Mouse (Mus musculus): ENCODE results near the gene Aifm1. TPM values are rescaled to one million over a fixed set of nuclear protein-coding genes. Genes with fewer than 3 reads are reported as not detected.

Gene Aifm1
- polyA plus RNA-seq, 2 experiments: 34.6 to 51.4 TPM

DNA sequence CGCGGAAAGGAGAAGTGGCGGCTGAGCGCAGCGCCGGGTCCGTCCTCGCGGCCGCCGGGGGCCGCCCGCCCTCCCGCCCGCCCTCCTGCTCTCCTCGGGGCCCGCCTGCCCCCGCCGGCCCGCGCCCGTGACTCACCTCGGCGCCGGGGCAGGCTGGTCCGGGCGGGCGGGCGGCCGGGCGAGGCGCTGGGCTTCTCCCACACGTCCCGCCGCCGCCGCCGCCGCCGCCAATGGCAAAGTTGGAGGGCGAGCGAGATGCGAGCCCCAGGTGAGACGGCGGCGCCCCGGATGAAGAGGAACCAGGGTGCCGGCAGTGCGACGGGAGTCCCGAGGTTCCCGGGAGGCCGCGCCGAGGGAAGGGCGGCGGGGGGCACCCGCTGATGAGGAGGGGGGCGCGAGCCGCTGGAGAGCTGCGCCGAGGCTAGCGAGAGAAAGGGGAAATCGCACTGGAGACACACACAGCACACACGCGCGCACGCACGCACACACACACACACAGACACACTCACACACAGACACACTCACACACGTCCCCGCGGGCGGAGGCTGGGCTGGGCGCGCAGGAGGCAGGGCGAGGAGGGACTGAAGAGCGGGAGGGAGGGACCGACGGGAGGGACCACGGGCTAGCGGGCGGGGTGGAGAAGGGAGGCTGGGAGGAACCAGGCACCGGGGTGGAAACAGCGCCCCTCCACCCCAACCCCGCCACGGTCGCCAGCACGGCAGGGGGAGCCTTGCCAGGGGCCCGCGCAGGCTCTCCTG is 59.4 kb downstream of the Aifm1 start:
- H3K27ac ChIP-seq: no peak overlapping the region

DNA sequence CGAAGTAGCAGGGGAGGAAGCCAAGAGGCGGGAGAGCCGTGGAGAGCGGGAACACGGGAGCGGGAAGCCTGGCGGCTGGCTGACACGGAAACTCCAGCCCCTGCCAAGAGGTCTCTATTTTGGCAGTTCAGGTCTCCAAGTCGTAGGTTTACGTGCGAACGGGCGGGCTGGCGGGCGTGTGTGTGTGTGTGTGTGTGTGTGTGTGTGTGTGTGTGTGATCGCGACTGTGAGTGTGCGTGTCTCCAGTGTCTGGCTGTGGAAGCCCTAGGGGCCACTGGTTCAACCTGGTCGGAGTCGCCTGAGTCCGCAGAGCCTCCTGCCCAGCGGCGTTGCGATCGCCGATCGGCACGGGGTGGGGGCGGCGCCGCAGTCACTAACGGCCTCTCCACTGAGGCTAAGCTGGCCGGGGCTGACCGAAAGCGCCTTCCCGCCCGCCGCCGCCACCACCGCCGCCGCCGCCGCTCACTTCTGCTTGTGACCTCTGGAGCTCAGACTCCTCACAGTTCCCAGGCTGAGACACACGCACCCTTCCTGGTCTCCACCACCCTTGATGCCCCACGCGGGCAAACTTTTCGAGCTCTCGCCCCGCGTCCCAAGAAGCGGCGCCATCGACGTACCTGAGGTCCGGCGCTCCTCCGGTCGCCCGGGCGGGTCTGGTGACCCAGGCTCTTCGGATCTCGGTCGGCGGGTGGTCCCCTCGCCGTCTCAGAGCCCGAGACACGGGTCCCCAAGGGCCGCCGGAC is 60.3 kb downstream of the Aifm1 start:
- Histone ChIP-seq H3K4me3 (ENCODE audit: insufficient read depth in 1 of 2, low read depth in 2 of 2, low read length in 2 of 2) (peak overlapping the region; percentile 63 to 67), H3K9ac (replicated peaks) (peak overlapping the region; percentile 61), H3K36me3 (replicated peaks; ENCODE audit: control insufficient read depth, insufficient read depth, low read depth) (no peaks in the 10 kb centered on the region), H3K27me3 (ENCODE audit: control insufficient read depth, insufficient read depth, low read length) (no peaks in the 10 kb centered on the region), H3K4me2 (ENCODE audit: low read depth) (peak overlapping the region; percentile 73), H3K27ac (no peak overlapping the region), H3K9me3 (ENCODE audit: control insufficient read depth, low read length) (no peaks in the 10 kb centered on the region), H3K4me1 (replicated peaks; ENCODE audit: control insufficient read depth in 2 of 2, insufficient read depth in 2 of 2, low read length in 1 of 2) (peaks cover 0 to 9% of the 10 kb centered on the region in 2 experiments; a peak in 3 of 4 replicates)
- TF ChIP-seq EP300 (IDR thresholded peaks at IDR 0.05; ENCODE audit: low read depth) (no peak), CTCF (IDR thresholded peaks at IDR 0.05; ENCODE audit: low read depth) (no peak)
- peak; percentile 30; the same call in 1 of the 2 replicates for ATAC-seq (ENCODE audit: insufficient read depth)
- DNase-seq (ENCODE audit: low read depth in 3 of 3, low spot score in 3 of 3): no peak
- 14% methylated on average over 48 of the region's 71 CpGs for WGBS (ENCODE audit: insufficient replicate concordance)

More for the DNA sequence above, 59.4 kb downstream of the Aifm1 start:
- DNase-seq (ENCODE audit: low read depth in 3 of 3, low spot score in 3 of 3): peak; percentile 37 to 60 (median 44)
- no peaks in the 10 kb centered on the region for H3K27me3 ChIP-seq (ENCODE audit: control insufficient read depth, insufficient read depth, low read length)
- H3K4me1 ChIP-seq (replicated peaks; ENCODE audit: control insufficient read depth in 2 of 2, insufficient read depth in 2 of 2, low read length in 1 of 2): peaks cover 0 to 9% of the 10 kb centered on the region in 2 experiments; a peak in 3 of 4 replicates
- no peaks in the 10 kb centered on the region for H3K36me3 ChIP-seq (replicated peaks; ENCODE audit: control insufficient read depth, insufficient read depth, low read depth)
- H3K9ac ChIP-seq (replicated peaks): peak overlapping the region; percentile 61
- peak overlapping the region; percentile 73 for H3K4me2 ChIP-seq (ENCODE audit: low read depth)
- ATAC-seq (ENCODE audit: insufficient read depth): peak; percentile 86
- WGBS (ENCODE audit: insufficient replicate concordance): 13% methylated on average over 19 of the region's 91 CpGs
- H3K9me3 ChIP-seq (ENCODE audit: control insufficient read depth, low read length): no peaks in the 10 kb centered on the region
- peak overlapping the region; percentile 63 to 67 for H3K4me3 ChIP-seq (ENCODE audit: insufficient read depth in 1 of 2, low read depth in 2 of 2, low read length in 2 of 2)
- TF ChIP-seq EP300 (IDR thresholded peaks at IDR 0.05; ENCODE audit: low read depth): no peak
- TF ChIP-seq CTCF (IDR thresholded peaks at IDR 0.05; ENCODE audit: low read depth): peak; percentile 21; the same call in 1 of the 2 replicates

DNA sequence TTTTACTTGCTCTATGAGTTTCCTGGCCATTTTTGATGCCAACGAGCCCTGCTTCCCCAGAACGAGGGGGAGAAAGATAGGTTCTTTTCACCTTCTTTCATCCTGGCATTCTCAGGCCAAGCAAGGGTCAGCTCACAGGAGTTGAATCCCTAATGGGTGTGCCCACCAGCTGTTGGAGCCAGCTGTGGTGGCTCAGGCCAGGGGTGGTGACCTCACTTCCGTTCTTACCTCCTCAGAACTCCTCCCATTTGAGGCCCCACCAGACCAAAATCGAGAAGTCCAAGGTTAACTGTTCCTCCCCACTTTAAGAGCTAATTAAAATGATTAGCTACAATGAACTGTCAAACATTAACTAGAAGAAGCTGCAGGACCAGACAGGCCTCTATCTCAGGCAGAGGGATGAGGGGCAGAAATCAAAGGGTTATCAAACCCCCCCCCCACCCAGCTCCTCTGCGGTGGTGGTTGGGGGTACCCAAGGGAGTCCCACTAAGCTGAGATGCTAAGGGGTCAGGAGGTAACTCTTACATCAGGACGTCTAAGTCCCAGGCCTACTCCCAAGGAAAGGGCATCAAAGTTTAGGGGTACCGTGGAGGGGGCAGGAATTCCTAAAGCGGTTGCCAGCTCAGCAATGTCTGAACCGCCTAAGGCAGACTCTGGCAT is 61.0 kb downstream of the Aifm1 start:
- Histone ChIP-seq H3K9ac (replicated peaks) (peak overlapping the region; percentile 61), H3K27ac (no peak overlapping the region), H3K9me3 (ENCODE audit: control insufficient read depth, low read length) (no peaks in the 10 kb centered on the region), H3K27me3 (ENCODE audit: control insufficient read depth, insufficient read depth, low read length) (no peaks in the 10 kb centered on the region), H3K4me3 (ENCODE audit: insufficient read depth in 1 of 2, low read depth in 2 of 2, low read length in 2 of 2) (peak overlapping the region; percentile 63 to 67), H3K4me2 (ENCODE audit: low read depth) (peak overlapping the region; percentile 73), H3K4me1 (replicated peaks; ENCODE audit: control insufficient read depth in 2 of 2, insufficient read depth in 2 of 2, low read length in 1 of 2) (peaks cover 0 to 9% of the 10 kb centered on the region in 2 experiments; a peak in 3 of 4 replicates), H3K36me3 (replicated peaks; ENCODE audit: control insufficient read depth, insufficient read depth, low read depth) (no peaks in the 10 kb centered on the region)
- no peak for ATAC-seq (ENCODE audit: insufficient read depth)
- WGBS (ENCODE audit: insufficient replicate concordance): 13% methylated on average over 9 of the region's 9 CpGs
- DNase-seq (ENCODE audit: low read depth in 3 of 3, low spot score in 3 of 3): peak in 1 of 3 experiments; percentile 34
- no peak for TF ChIP-seq CTCF (IDR thresholded peaks at IDR 0.05; ENCODE audit: low read depth)
- no peak for TF ChIP-seq EP300 (IDR thresholded peaks at IDR 0.05; ENCODE audit: low read depth)

DNA sequence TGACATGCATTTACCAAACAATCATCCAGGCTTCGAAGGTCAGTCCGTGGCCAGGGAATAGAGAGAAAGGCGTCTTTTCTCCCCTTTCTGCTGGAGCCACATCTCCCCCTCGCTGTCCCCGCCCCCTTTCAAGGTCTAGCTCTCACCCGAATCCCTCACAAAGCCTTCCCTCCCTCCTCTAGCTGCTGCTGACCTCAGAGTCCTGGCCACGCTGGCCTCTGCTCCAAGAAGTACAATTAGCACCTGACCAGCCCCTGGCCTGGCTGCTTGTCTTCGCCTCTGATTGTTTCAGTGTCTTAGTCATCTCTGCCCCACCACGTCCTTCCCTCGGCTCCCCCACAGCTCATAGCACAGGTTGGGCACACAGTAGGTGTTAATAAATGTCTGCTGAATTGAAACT is 63.7 kb downstream of the Aifm1 start:
- H3K4me1 ChIP-seq (replicated peaks; ENCODE audit: control insufficient read depth in 2 of 2, insufficient read depth in 2 of 2, low read length in 1 of 2): peaks cover 0 to 9% of the 10 kb centered on the region in 2 experiments; a peak in 2 of 4 replicates
- H3K27ac ChIP-seq: no peak overlapping the region
- no peak overlapping the region for H3K4me2 ChIP-seq (ENCODE audit: low read depth)
- ATAC-seq (ENCODE audit: insufficient read depth) (no peak), DNase-seq (ENCODE audit: low read depth in 3 of 3, low spot score in 3 of 3) (no peak)
- TF ChIP-seq EP300 (IDR thresholded peaks at IDR 0.05; ENCODE audit: low read depth): no peak
- no peak for TF ChIP-seq CTCF (IDR thresholded peaks at IDR 0.05; ENCODE audit: low read depth)
- H3K36me3 ChIP-seq (replicated peaks; ENCODE audit: control insufficient read depth, insufficient read depth, low read depth): no peaks in the 10 kb centered on the region
- 50% methylated on average over 10 of the region's 10 CpGs for WGBS (ENCODE audit: insufficient replicate concordance)
- H3K27me3 ChIP-seq (ENCODE audit: control insufficient read depth, insufficient read depth, low read length): no peaks in the 10 kb centered on the region
- no peak overlapping the region for H3K9ac ChIP-seq (replicated peaks)
- no peaks in the 10 kb centered on the region for H3K9me3 ChIP-seq (ENCODE audit: control insufficient read depth, low read length)
- H3K4me3 ChIP-seq (ENCODE audit: insufficient read depth in 1 of 2, low read depth in 2 of 2, low read length in 2 of 2): no peak overlapping the region
